ENCODE assay signal across 30 mouse cellular contexts in the genomic region with DNA sequence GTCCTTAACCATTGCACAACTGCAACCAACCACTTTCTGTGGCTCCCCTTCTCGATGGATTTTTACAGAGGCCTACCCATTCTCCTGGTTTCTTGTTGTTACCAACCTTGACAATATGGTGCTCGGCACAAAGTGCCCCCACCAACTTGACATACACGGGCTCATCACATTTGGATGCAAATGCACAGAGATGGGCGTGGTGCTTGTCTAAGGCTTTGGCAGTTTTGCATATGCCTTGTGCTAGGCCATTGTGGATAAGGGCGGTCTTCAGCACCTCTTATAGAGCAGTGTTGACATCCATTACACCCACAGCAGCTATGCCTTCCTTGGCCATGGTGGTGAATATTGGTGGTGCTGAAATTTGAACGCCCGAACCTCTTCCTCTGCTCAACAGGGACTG. TPM values are rescaled to one million over a fixed set of nuclear protein-coding genes. Genes with fewer than 3 reads are reported as not detected.
"Had no signal": no experiment of that assay in that cellular context is flagged by ENCODE, and none has a peak within 500 bp of the region (broad histone marks: within the 10 kb centered on the region; RNA-seq: fewer than 3 reads in every experiment).

No protein-coding gene starts in this region.

- H3K36me3 ChIP-seq: heart, embryonic 10.5 days; heart, embryonic 13.5 days; heart, embryonic 15.5 days; hindbrain, embryonic 13.5 days; hindbrain, embryonic 15.5 days; kidney, embryonic 15.5 days; limb, embryonic 10.5 days; limb, embryonic 12.5 days; liver, embryonic 13.5 days; liver, embryonic 15.5 days had no signal

- H3K4me3 ChIP-seq: heart, embryonic 10.5 days; heart, embryonic 13.5 days; heart, embryonic 15.5 days; hindbrain, embryonic 13.5 days; hindbrain, embryonic 15.5 days; kidney, embryonic 15.5 days; left cerebral cortex, adult 2 months; limb, embryonic 10.5 days; limb, embryonic 12.5 days; liver, embryonic 13.5 days; liver, embryonic 15.5 days had no signal

- H3K4me1 ChIP-seq: kidney, embryonic 15.5 days; liver, embryonic 13.5 days; liver, embryonic 15.5 days had no signal

- H3K27ac ChIP-seq: heart, embryonic 10.5 days; heart, embryonic 13.5 days; heart, embryonic 15.5 days; hindbrain, embryonic 13.5 days; hindbrain, embryonic 15.5 days; hindbrain, postnatal 0 days; kidney, embryonic 15.5 days; kidney, postnatal 0 days; left cerebral cortex, adult 2 months; limb, embryonic 10.5 days; limb, embryonic 12.5 days; liver, embryonic 13.5 days; liver, embryonic 15.5 days had no signal

- ATAC-seq: hindbrain, postnatal 0 days; intestine, embryonic 16.5 days had no signal

- H3K4me2 ChIP-seq: heart, embryonic 13.5 days; heart, embryonic 15.5 days; hindbrain, embryonic 13.5 days; hindbrain, embryonic 15.5 days; kidney, embryonic 15.5 days; limb, embryonic 12.5 days; liver, embryonic 11.5 days; liver, embryonic 13.5 days; liver, embryonic 15.5 days had no signal

- H3K27me3 ChIP-seq: heart, embryonic 13.5 days; heart, embryonic 15.5 days; hindbrain, embryonic 13.5 days; hindbrain, embryonic 15.5 days; kidney, embryonic 15.5 days; limb, embryonic 12.5 days; liver, embryonic 13.5 days; liver, embryonic 15.5 days had no signal

- H3K9me3 ChIP-seq: heart, embryonic 10.5 days; heart, embryonic 13.5 days; heart, embryonic 15.5 days; hindbrain, embryonic 13.5 days; hindbrain, embryonic 15.5 days; kidney, embryonic 15.5 days; limb, embryonic 10.5 days; limb, embryonic 12.5 days; liver, embryonic 13.5 days; liver, embryonic 15.5 days had no signal

- DNase-seq: gastrocnemius, postnatal 14 days; gastrocnemius, postnatal 36 days; heart, adult 18-20 months; heart, postnatal 14 days; heart, postnatal 36 days; kidney, adult 11 months; kidney, adult 2 months; kidney, adult 9 months; kidney, postnatal 14 days; kidney, postnatal 36 days; liver; liver, embryonic 13.5 days had no signal

- H3K9ac ChIP-seq: heart, embryonic 13.5 days; heart, embryonic 15.5 days; hindbrain, embryonic 13.5 days; hindbrain, embryonic 15.5 days; kidney, embryonic 15.5 days; limb, embryonic 12.5 days; liver, embryonic 13.5 days; liver, embryonic 15.5 days had no signal

RNA-seq across cellular contexts. Expression of gene Uox, which starts 7.3 kb away (rescaled TPM):
- polyA plus RNA-seq: heart, embryonic 10.5 days; heart, embryonic 15.5 days; hindbrain, embryonic 11.5 days; hindbrain, embryonic 13.5 days; intestine, embryonic 14.5 days; kidney, adult 2 months; limb, embryonic 10.5 days; limb, embryonic 12.5 days had no signal

RNA-seq across cellular contexts. Expression of gene Dnase2b, which starts 52.5 kb away (rescaled TPM):
- polyA plus RNA-seq: heart, embryonic 10.5 days; heart, embryonic 13.5 days; heart, embryonic 15.5 days; heart, postnatal 0 days; hindbrain, embryonic 11.5 days; hindbrain, embryonic 13.5 days; hindbrain, embryonic 15.5 days; hindbrain, postnatal 0 days; intestine, embryonic 14.5 days; kidney, adult 2 months; kidney, postnatal 0 days; large intestine, adult 2 months; limb, embryonic 12.5 days had no signal
